Mouse (Mus musculus) testis, adult 2 months (tissue): ENCODE data around the gene Frmd5.

ENCODE experiments used
- CTCF ChIP-seq: fragments of 200-500 bp; IDR thresholded peaks from 2 replicates; pipeline ENCODE4 v1.5.1; 2012; ENCODE audit warnings: low read depth, mild to moderate bottlenecking, inconsistent platforms, low read length, moderate library complexity; ENCODE audit not compliant: control insufficient read depth, insufficient read depth, insufficient replicate concordance
- POLR2A ChIP-seq: fragments of 200-500 bp; IDR thresholded peaks from 2 replicates; pipeline ENCODE4 v1.6.1; 2012; ENCODE audit warnings: low read depth, mild to moderate bottlenecking, inconsistent platforms, low read length, moderate library complexity; ENCODE audit not compliant: control insufficient read depth

- no peak for TF ChIP-seq CTCF
- no peak for TF ChIP-seq POLR2A
These were observed 34.6 kb upstream of the Frmd5 start for GRCm38 (mm10) chr2:121841453-121841852.
